Mouse (Mus musculus) ES-E14 (cell line): ENCODE measurements around the gene Slc2a13. TPM values are rescaled to one million over a fixed set of nuclear protein-coding genes. Genes with fewer than 3 reads are reported as not detected.

Experiments used
- DNase-seq: peaks from one replicate; pipeline ENCODE4 v3.0.0-alpha.2; 2013; ENCODE audit warnings: low read depth, low spot score
- H3K27ac ChIP-seq: 2 replicates; pipeline ENCODE4 v1.5.1; 2012; ENCODE audit warnings: low read depth, mild to moderate bottlenecking, low read length, moderate library complexity, mixed read lengths; ENCODE audit not compliant: poor library complexity, insufficient read depth, severe bottlenecking
- H3K36me3 ChIP-seq: 2 replicates; pipeline ENCODE4 v1.6.1; 2012; ENCODE audit warnings: mild to moderate bottlenecking, low read length, moderate library complexity, mixed read lengths; ENCODE audit not compliant: control insufficient read depth, poor library complexity, insufficient read depth, severe bottlenecking
- H3K4me1 ChIP-seq, 2 experiments: fragments of 150-350 bp in 1 of 2; sonication (generic) in 1 of 2; 2 replicates each; pipeline ENCODE4 v1.6.1; 2012; ENCODE audit warnings: low read length in 2 of 2, mild to moderate bottlenecking in 1 of 2, mixed read lengths in 1 of 2; ENCODE audit not compliant: control insufficient read depth in 2 of 2, insufficient read depth in 2 of 2, poor library complexity in 1 of 2
- H3K4me3 ChIP-seq, 2 experiments: fragments of 150-350 bp in 1 of 2; sonication (generic) in 1 of 2; 2 replicates each; pipeline ENCODE4 v1.5.1; 2012; ENCODE audit warnings: low read length in 2 of 2, low read depth in 1 of 2, mild to moderate bottlenecking in 1 of 2, mixed read lengths in 1 of 2; ENCODE audit not compliant: insufficient read depth in 1 of 2, poor library complexity in 1 of 2, severe bottlenecking in 1 of 2
- H3K9ac ChIP-seq: 2 replicates; pipeline ENCODE4 v1.6.1; 2012; ENCODE audit warnings: low read depth, mild to moderate bottlenecking, low read length, mixed read lengths; ENCODE audit not compliant: poor library complexity, insufficient read depth, severe bottlenecking
- H3K9me3 ChIP-seq: fragments of 150-350 bp; sonication (generic); 2 replicates; pipeline ENCODE4 v1.6.1; 2012; ENCODE audit warnings: low read depth, mild to moderate bottlenecking, low read length; ENCODE audit not compliant: control insufficient read depth, insufficient read depth
- CHD2 ChIP-seq: IDR thresholded peaks from 2 replicates; pipeline ENCODE4 v1.6.1; 2014; ENCODE audit warnings: mild to moderate bottlenecking, low read depth, low read length, inconsistent platforms
- HCFC1 ChIP-seq: IDR thresholded peaks from 2 replicates; pipeline ENCODE4 v1.6.1; 2012; ENCODE audit warnings: low read length, inconsistent platforms, borderline replicate concordance; ENCODE audit not compliant: insufficient read depth
- MAFK ChIP-seq: IDR thresholded peaks from 2 replicates; pipeline ENCODE4 v1.6.1; 2014; ENCODE audit warnings: mild to moderate bottlenecking, low read depth, low read length, inconsistent platforms; ENCODE audit not compliant: insufficient read depth
- ZC3H11A ChIP-seq: IDR thresholded peaks from 2 replicates; pipeline ENCODE4 v1.6.1; 2012; ENCODE audit warnings: low read depth, mild to moderate bottlenecking, inconsistent platforms, low read length, borderline replicate concordance
- ZNF384 ChIP-seq: IDR thresholded peaks from 2 replicates; pipeline ENCODE4 v1.6.1; 2012; ENCODE audit warnings: low read depth, low read length, inconsistent platforms
- in situ Hi-C, 2 experiments: fragments of 600-800 bp; cut with MboI; formaldehyde crosslinking; loops; one replicate each; pipeline ENCODE4 v1.15.1; 2025; ENCODE audit warnings: low sequenced_read_pairs in 2 of 2, inconsistent platforms in 1 of 2; ENCODE audit not compliant: unreplicated experiment in 2 of 2
- total RNA-seq: library from RNA; depleted of rRNA; stranded (reverse); fragments of 300-350 nt; gene quantifications from 2 replicates; pipeline ENCODE4 v1.2.3, GENCODE M21; 2012

The Slc2a13 gene
- total RNA-seq, 1 experiment: 0.13 TPM

DNA sequence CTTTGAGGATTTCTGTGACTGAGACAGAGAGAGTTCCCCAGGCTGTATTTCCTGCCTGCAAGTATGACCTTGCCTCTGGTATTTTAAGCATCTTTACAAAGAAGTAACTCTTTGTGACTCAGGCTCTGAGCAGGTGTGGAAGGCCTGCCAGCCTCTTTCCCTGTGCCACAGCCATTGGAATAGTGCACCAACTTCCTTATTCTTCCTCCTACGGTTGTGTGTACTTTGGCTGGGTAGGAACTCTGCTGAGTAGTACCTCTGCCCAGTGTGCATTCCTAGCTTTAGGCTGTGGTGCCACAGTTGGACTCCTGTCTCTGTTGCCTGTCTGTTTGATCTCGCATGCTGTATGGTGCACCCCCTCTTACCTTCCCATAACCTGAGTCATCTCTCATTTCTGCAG is 317.8 kb downstream of the Slc2a13 start:
- H3K9ac ChIP-seq: no peak overlapping the region
- no peaks in the 10 kb centered on the region for H3K36me3 ChIP-seq
- DNase-seq: no peak
- in situ Hi-C loops: no loop called here
- H3K9me3 ChIP-seq: no peaks in the 10 kb centered on the region
- no peak overlapping the region for H3K4me3 ChIP-seq
- no peaks in the 10 kb centered on the region for H3K4me1 ChIP-seq
- no peak overlapping the region for H3K27ac ChIP-seq
- TF ChIP-seq MAFK (no peak), HCFC1 (no peak), CHD2 (no peak), ZNF384 (no peak), ZC3H11A (no peak)

DNA sequence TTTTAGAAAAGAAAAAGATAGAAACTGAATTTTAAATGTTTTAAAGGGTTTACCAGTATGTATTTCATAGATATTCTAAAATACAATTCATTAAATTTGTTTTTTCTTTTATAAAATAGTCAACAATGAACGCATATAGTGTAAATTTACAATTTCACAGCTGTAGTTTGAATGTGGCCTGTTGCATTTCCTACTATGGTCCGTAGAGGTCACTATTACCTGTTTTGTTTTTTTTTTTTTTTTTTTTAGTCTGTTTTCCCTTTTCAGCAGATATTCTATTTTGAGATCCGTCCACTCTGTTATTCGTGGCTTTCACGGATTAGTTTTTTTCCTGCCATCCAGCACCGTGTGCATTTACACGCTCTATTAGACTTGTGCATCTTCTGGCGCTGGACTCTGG is 320.1 kb downstream of the Slc2a13 start:
- H3K36me3 ChIP-seq: no peaks in the 10 kb centered on the region
- H3K27ac ChIP-seq: no peak overlapping the region
- no peak overlapping the region for H3K4me3 ChIP-seq
- H3K4me1 ChIP-seq: no peaks in the 10 kb centered on the region
- no peak for DNase-seq
- in situ Hi-C loops: no loop called here
- no peak overlapping the region for H3K9ac ChIP-seq
- H3K9me3 ChIP-seq: no peaks in the 10 kb centered on the region
- no peak for TF ChIP-seq MAFK
- TF ChIP-seq ZNF384: peak; percentile 94
- no peak for TF ChIP-seq CHD2

DNA sequence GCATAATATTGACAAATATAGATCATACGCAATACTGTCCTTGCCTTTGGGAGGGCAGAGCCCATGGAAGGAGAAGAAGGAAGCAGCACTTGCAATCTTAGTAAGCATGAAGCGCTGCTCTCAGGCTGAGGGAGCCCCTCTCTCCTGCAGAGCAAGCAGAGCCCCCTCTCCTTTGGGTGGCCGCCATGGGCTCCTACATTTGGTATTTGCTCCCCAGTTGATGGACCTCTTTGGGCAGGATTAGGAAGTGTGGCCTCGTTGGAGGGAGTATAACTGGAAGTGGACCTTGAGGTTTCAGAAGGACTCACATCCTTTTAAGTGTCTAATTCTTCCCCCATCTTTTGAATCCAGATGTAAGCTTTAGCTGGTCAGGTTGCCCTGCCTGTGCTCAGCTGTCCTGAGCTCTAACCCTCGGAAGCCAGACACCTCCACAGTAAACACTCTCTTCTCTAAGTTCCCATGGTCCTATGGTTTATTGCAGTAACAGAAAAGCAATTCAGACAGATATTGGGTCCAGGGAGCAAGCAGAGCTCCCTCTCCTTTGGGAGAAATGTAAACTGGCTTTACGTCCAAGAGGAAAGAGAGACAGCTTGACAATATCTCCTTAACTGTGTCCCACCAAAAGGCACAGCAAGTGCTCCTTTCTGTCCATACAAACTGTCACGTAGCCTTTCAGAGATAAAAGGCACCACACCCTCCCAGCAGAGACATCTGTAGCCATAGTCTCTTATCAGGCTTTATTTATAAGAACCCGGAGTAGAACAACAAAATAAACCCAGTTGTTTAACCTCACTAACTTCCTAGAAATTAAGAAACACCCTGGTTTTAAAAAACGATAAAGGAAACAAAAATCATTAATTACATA is 321.3 kb downstream of the Slc2a13 start:
- DNase-seq: no peak
- Histone ChIP-seq H3K9ac (no peak overlapping the region), H3K4me3 (no peak overlapping the region), H3K27ac (no peak overlapping the region), H3K9me3 (no peaks in the 10 kb centered on the region), H3K36me3 (no peaks in the 10 kb centered on the region), H3K4me1 (no peaks in the 10 kb centered on the region)
- TF ChIP-seq MAFK (no peak), CHD2 (no peak), ZNF384 (no peak), HCFC1 (no peak), ZC3H11A (no peak)
- in situ Hi-C loops: no loop called here

DNA sequence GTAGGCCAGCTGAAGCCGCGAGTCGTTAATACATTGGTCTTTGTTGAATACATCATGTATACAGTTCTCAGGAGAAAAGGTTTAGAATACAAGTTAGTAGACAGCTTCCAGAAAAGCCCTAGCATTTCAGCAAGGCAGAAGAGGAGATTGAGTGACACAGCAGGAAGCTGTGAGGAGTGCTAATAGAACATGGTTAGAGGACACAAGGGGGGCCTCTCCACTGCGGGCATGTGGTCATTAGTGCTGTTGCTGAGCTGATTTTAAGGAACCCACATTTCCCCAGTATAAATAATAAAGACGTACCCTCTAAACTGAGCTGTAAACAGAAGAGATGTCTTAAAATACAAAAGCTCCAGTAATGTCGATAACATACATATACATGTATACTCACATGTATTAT is 322.2 kb downstream of the Slc2a13 start:
- TF ChIP-seq MAFK (no peak), CHD2 (no peak), HCFC1 (no peak), ZNF384 (no peak), ZC3H11A (no peak)
- Histone ChIP-seq H3K4me1 (no peaks in the 10 kb centered on the region), H3K9me3 (no peaks in the 10 kb centered on the region), H3K36me3 (no peaks in the 10 kb centered on the region), H3K9ac (no peak overlapping the region), H3K4me3 (no peak overlapping the region), H3K27ac (no peak overlapping the region)
- in situ Hi-C loops: no loop called here
- no peak for DNase-seq
